Mouse (Mus musculus) frontal cortex, postnatal 36 days (tissue): ENCODE measurements around the gene Bmper.

Experiments used
- DNase-seq, 2 experiments: peaks; one replicate each; pipeline ENCODE4 v3.0.0; 2022; ENCODE audit warnings: low spot score in 2 of 2

Gene Bmper

GRCm38 (mm10) chr9:23368124-23368523 is 145.2 kb downstream of the Bmper start:
- no peak for DNase-seq

- no peak for DNase-seq
Measured at GRCm38 (mm10) chr9:23374789-23375460, 152.0 kb downstream of the Bmper start.

- no peak for DNase-seq
Measured at GRCm38 (mm10) chr9:23377831-23378730, 155.2 kb downstream of the Bmper start.

GRCm38 (mm10) chr9:23378731-23379170 is 155.9 kb downstream of the Bmper start:
- DNase-seq: no peak

GRCm38 (mm10) chr9:23380171-23380835 is 157.4 kb downstream of the Bmper start:
- no peak for DNase-seq

- no peak for DNase-seq
Measured at GRCm38 (mm10) chr9:23383291-23383690, 160.4 kb downstream of the Bmper start.

GRCm38 (mm10) chr9:23383837-23384236 is 161.0 kb downstream of the Bmper start:
- no peak for DNase-seq

GRCm38 (mm10) chr9:23384880-23385279 is 162.0 kb downstream of the Bmper start:
- DNase-seq: no peak

- no peak for DNase-seq
Measured at GRCm38 (mm10) chr9:23386201-23386600, 163.3 kb downstream of the Bmper start.

GRCm38 (mm10) chr9:23390118-23390517 is 167.2 kb downstream of the Bmper start:
- no peak for DNase-seq

GRCm38 (mm10) chr9:23394652-23395317 is 171.9 kb downstream of the Bmper start:
- no peak for DNase-seq

GRCm38 (mm10) chr9:23396186-23396585 is 173.3 kb downstream of the Bmper start:
- no peak for DNase-seq

- DNase-seq: no peak
Measured at GRCm38 (mm10) chr9:23397876-23398275, 175.0 kb downstream of the Bmper start.

- no peak for DNase-seq
Measured at GRCm38 (mm10) chr9:23399638-23400284, 176.9 kb downstream of the Bmper start.

- no peak for DNase-seq
Measured at GRCm38 (mm10) chr9:23407416-23407815, 184.5 kb downstream of the Bmper start.

- DNase-seq: no peak
Measured at GRCm38 (mm10) chr9:23407935-23408781, 185.3 kb downstream of the Bmper start.

- DNase-seq: no peak
Measured at GRCm38 (mm10) chr9:23410567-23410966, 187.7 kb downstream of the Bmper start.

GRCm38 (mm10) chr9:23412956-23413355 is 190.1 kb downstream of the Bmper start:
- no peak for DNase-seq

- no peak for DNase-seq
Measured at GRCm38 (mm10) chr9:23419107-23419506, 196.2 kb downstream of the Bmper start.

- no peak for DNase-seq
Measured at GRCm38 (mm10) chr9:23423748-23424147, 200.9 kb downstream of the Bmper start.
